Mouse (Mus musculus) intestine, embryonic 16.5 days (tissue): Measurements from ENCODE around the gene Cdh24. TPM values are rescaled to one million over a fixed set of nuclear protein-coding genes. Genes with fewer than 3 reads are reported as not detected.

Experiments
- microRNA counts: library from miRNA; unstranded; fragments of <30 nt; microRNA quantifications from one replicate; lab custom pipeline; 2016
- microRNA-seq: library from miRNA; unstranded; fragments of <30 nt; microRNA quantifications from one replicate; pipeline ENCODE4, GENCODE M21; 2016
- polyA plus RNA-seq: library from polyadenylated mRNA; unstranded; fragments of >200 nt; fragmentation: Nextera tagmentation; extraction: Ambion mirVana; gene quantifications from 2 replicates; pipeline ENCODE4 v1.2.1, GENCODE M21; 2015

Cdh24 gene
- polyA plus RNA-seq, 1 experiment from 2014 or later = 1.7 TPM

MicroRNAs within 50 kb of the gene (microRNA counts, 519-probe panel; counts per million panel counts)
- microRNA mmu-miR-686 (lab: Ali Mortazavi, UCI) = 35.7 counts per million

Small RNA genes lying within 50 kb of the gene (microRNA-seq; reads per million reads assigned to microRNA genes)
- gene Mir686 (not detected), gene Mir6948 (not detected)

Other genes starting within 250 kb of the Cdh24 start
- gene Slc7a7, start 223.6 kb downstream of the Cdh24 start, polyA plus RNA-seq = 93.8 and 111 TPM in 2 replicates
- gene Mrpl52, start 214.5 kb downstream of the Cdh24 start, polyA plus RNA-seq = 249 and 267 TPM in 2 replicates
- 89.7 and 90.7 TPM in 2 replicates for gene Mmp14, start 209.8 kb downstream of the Cdh24 start, polyA plus RNA-seq
- 53.4 and 65.3 TPM in 2 replicates for gene Lrp10, start 177.2 kb downstream of the Cdh24 start, polyA plus RNA-seq
- 1.2 and 1.6 TPM in 2 replicates for gene Rem2, start 165.3 kb downstream of the Cdh24 start, polyA plus RNA-seq
- 67.2 and 71.8 TPM in 2 replicates for gene Prmt5, start 123.8 kb downstream of the Cdh24 start, polyA plus RNA-seq
- 46.9 and 56.0 TPM in 2 replicates for gene Haus4, start 86.7 kb downstream of the Cdh24 start, polyA plus RNA-seq
- gene Ajuba, start 63.8 kb downstream of the Cdh24 start, polyA plus RNA-seq = 12.9 and 13.1 TPM in 2 replicates
- gene 4931414P19Rik, start 35.4 kb downstream of the Cdh24 start, polyA plus RNA-seq = 6.0 and 7.8 TPM in 2 replicates
- gene Psmb5, start 23.3 kb downstream of the Cdh24 start, polyA plus RNA-seq = 358 and 395 TPM in 2 replicates
- gene Psmb11, start 19.9 kb downstream of the Cdh24 start, polyA plus RNA-seq = not detected in 2 replicates
- gene Gm17606, start 412 bp downstream of the Cdh24 start, polyA plus RNA-seq = not detected in 2 replicates
- gene 1700123O20Rik, start 44.9 kb upstream of the Cdh24 start, polyA plus RNA-seq = 82.0 and 90.2 TPM in 2 replicates
- gene Acin1, start 45.6 kb upstream of the Cdh24 start, polyA plus RNA-seq = 78.7 and 82.6 TPM in 2 replicates
- gene Gm29776, start 57.5 kb upstream of the Cdh24 start, polyA plus RNA-seq = 0.07 and 0.15 TPM in 2 replicates
- 0.28 TPM in 1 of 2 replicates, not detected in the other for gene Cebpe, start 70.8 kb upstream of the Cdh24 start, polyA plus RNA-seq
- 45.7 and 60.3 TPM in 2 replicates for gene Slc7a8, start 140.6 kb upstream of the Cdh24 start, polyA plus RNA-seq
- 0.13 TPM in 1 of 2 replicates, not detected in the other for gene Rnf212b, start 172.8 kb upstream of the Cdh24 start, polyA plus RNA-seq
- gene Homez, start 229.6 kb upstream of the Cdh24 start, polyA plus RNA-seq = 6.1 and 10.2 TPM in 2 replicates
- gene Ppp1r3e, start 236.2 kb upstream of the Cdh24 start, polyA plus RNA-seq = 1.4 and 1.8 TPM in 2 replicates
- 5.1 and 5.8 TPM in 2 replicates for gene Bcl2l2, start 242.0 kb upstream of the Cdh24 start, polyA plus RNA-seq
- gene Gm20521, start 242.1 kb upstream of the Cdh24 start, polyA plus RNA-seq = 0.49 and 0.76 TPM in 2 replicates